Mouse (Mus musculus): ENCODE measurements around the gene Lrrc29. TPM values are rescaled to one million over a fixed set of nuclear protein-coding genes. Genes with fewer than 3 reads are reported as not detected.

Lrrc29 gene
- polyA plus RNA-seq, 1 experiment from 2014 or later = 2.0 TPM

- H3K9ac ChIP-seq (ENCODE audit: low read length) = no peak overlapping the region
- peak; percentile 34 for DNase-seq (ENCODE audit: low spot score)
- no peak for ATAC-seq (replicated peaks; ENCODE audit: low FRiP score)
Observed at GRCm38 (mm10) chr8:105338992-105339391, 12.9 kb upstream of the Lrrc29 start.

GRCm38 (mm10) chr8:105336373-105337130 is 10.5 kb upstream of the Lrrc29 start:
- Histone ChIP-seq H3K27me3 (ENCODE audit: control insufficient read depth, insufficient read depth, low read length) (no peaks in the 10 kb centered on the region), H3K27ac (ENCODE audit: low read depth, low read length) (no peak overlapping the region), H3K36me3 (ENCODE audit: control insufficient read depth, insufficient read depth, low read length) (peaks cover 2% of the 10 kb centered on the region; the same call in 1 of the 2 replicates), H3K4me2 (ENCODE audit: low read depth, low read length, severe bottlenecking) (no peak overlapping the region), H3K9ac (ENCODE audit: low read length) (no peak overlapping the region), H3K4me3 (ENCODE audit: low read depth, low read length) (no peak overlapping the region), H3K9me3 (ENCODE audit: control insufficient read depth, low read length) (no peaks in the 10 kb centered on the region), H3K4me1 (replicated peaks; ENCODE audit: control insufficient read depth, insufficient read depth, low read length) (no peaks in the 10 kb centered on the region)
- 44% methylated on average over 32 of the region's 32 CpGs for WGBS
- ATAC-seq (replicated peaks; ENCODE audit: low FRiP score) (0 out of 2 replicates have a peak, but pooled peaks have one; percentile 37), DNase-seq (ENCODE audit: low spot score) (peak; percentile 54)

More at GRCm38 (mm10) chr8:105338992-105339391, 12.9 kb upstream of the Lrrc29 start:
- Histone ChIP-seq H3K4me1 (replicated peaks; ENCODE audit: control insufficient read depth, insufficient read depth, low read length) (no peaks in the 10 kb centered on the region), H3K27me3 (ENCODE audit: control insufficient read depth, insufficient read depth, low read length) (no peaks in the 10 kb centered on the region), H3K4me3 (ENCODE audit: low read depth, low read length) (no peak overlapping the region), H3K27ac (ENCODE audit: low read depth, low read length) (no peak overlapping the region), H3K36me3 (ENCODE audit: control insufficient read depth, insufficient read depth, low read length) (no peaks in the 10 kb centered on the region), H3K9me3 (ENCODE audit: control insufficient read depth, low read length) (no peaks in the 10 kb centered on the region), H3K4me2 (ENCODE audit: low read depth, low read length, severe bottlenecking) (no peak overlapping the region)
- WGBS = 68% methylated on average over 4 of the region's 4 CpGs

GRCm38 (mm10) chr8:105332523-105332922 is 6.4 kb upstream of the Lrrc29 start:
- Histone ChIP-seq H3K4me2 (ENCODE audit: low read depth, low read length, severe bottlenecking) (no peak overlapping the region), H3K4me3 (ENCODE audit: low read depth, low read length) (no peak overlapping the region), H3K4me1 (replicated peaks; ENCODE audit: control insufficient read depth, insufficient read depth, low read length) (peaks cover under 1% of the 10 kb centered on the region; the same call in 1 of the 2 replicates), H3K36me3 (ENCODE audit: control insufficient read depth, insufficient read depth, low read length) (peaks cover 7% of the 10 kb centered on the region), H3K9ac (ENCODE audit: low read length) (no peak overlapping the region), H3K27me3 (ENCODE audit: control insufficient read depth, insufficient read depth, low read length) (no peaks in the 10 kb centered on the region), H3K9me3 (ENCODE audit: control insufficient read depth, low read length) (no peaks in the 10 kb centered on the region), H3K27ac (ENCODE audit: low read depth, low read length) (no peak overlapping the region)
- ATAC-seq (replicated peaks; ENCODE audit: low FRiP score) (no peak), DNase-seq (ENCODE audit: low spot score) (no peak)
- 81% methylated on average over 2 of the region's 2 CpGs for WGBS

GRCm38 (mm10) chr8:105331931-105332330 is 5.9 kb upstream of the Lrrc29 start:
- WGBS = 94% methylated on average over 9 of the region's 9 CpGs
- no peaks in the 10 kb centered on the region for H3K9me3 ChIP-seq (ENCODE audit: control insufficient read depth, low read length)
- H3K4me1 ChIP-seq (replicated peaks; ENCODE audit: control insufficient read depth, insufficient read depth, low read length) = peaks cover 5% of the 10 kb centered on the region; the same call in 1 of the 2 replicates
- ATAC-seq (replicated peaks; ENCODE audit: low FRiP score) (no peak), DNase-seq (ENCODE audit: low spot score) (no peak)
- no peak overlapping the region for H3K4me2 ChIP-seq (ENCODE audit: low read depth, low read length, severe bottlenecking)
- H3K9ac ChIP-seq (ENCODE audit: low read length) = no peak overlapping the region
- no peak overlapping the region for H3K4me3 ChIP-seq (ENCODE audit: low read depth, low read length)
- peaks cover 7% of the 10 kb centered on the region for H3K36me3 ChIP-seq (ENCODE audit: control insufficient read depth, insufficient read depth, low read length)
- no peak overlapping the region for H3K27ac ChIP-seq (ENCODE audit: low read depth, low read length)
- H3K27me3 ChIP-seq (ENCODE audit: control insufficient read depth, insufficient read depth, low read length) = no peaks in the 10 kb centered on the region

GRCm38 (mm10) chr8:105331469-105331868 is 5.4 kb upstream of the Lrrc29 start:
- H3K9me3 ChIP-seq (ENCODE audit: control insufficient read depth, low read length) = no peaks in the 10 kb centered on the region
- H3K9ac ChIP-seq (ENCODE audit: low read length) = no peak overlapping the region
- ATAC-seq (replicated peaks; ENCODE audit: low FRiP score) (no peak), DNase-seq (ENCODE audit: low spot score) (no peak)
- WGBS = 94% methylated on average over 22 of the region's 22 CpGs
- H3K36me3 ChIP-seq (ENCODE audit: control insufficient read depth, insufficient read depth, low read length) = peaks cover 7% of the 10 kb centered on the region
- H3K4me3 ChIP-seq (ENCODE audit: low read depth, low read length) = no peak overlapping the region
- H3K27me3 ChIP-seq (ENCODE audit: control insufficient read depth, insufficient read depth, low read length) = no peaks in the 10 kb centered on the region
- no peak overlapping the region for H3K27ac ChIP-seq (ENCODE audit: low read depth, low read length)
- H3K4me2 ChIP-seq (ENCODE audit: low read depth, low read length, severe bottlenecking) = no peak overlapping the region
- H3K4me1 ChIP-seq (replicated peaks; ENCODE audit: control insufficient read depth, insufficient read depth, low read length) = peaks cover 5% of the 10 kb centered on the region; the same call in 1 of the 2 replicates

GRCm38 (mm10) chr8:105330325-105330724 is 4.2 kb upstream of the Lrrc29 start:
- no peaks in the 10 kb centered on the region for H3K27me3 ChIP-seq (ENCODE audit: control insufficient read depth, insufficient read depth, low read length)
- WGBS = 93% methylated on average over 12 of the region's 12 CpGs
- DNase-seq (ENCODE audit: low spot score) (no peak), ATAC-seq (replicated peaks; ENCODE audit: low FRiP score) (no peak)
- H3K9me3 ChIP-seq (ENCODE audit: control insufficient read depth, low read length) = no peaks in the 10 kb centered on the region
- H3K36me3 ChIP-seq (ENCODE audit: control insufficient read depth, insufficient read depth, low read length) = peaks cover 7% of the 10 kb centered on the region
- H3K4me3 ChIP-seq (ENCODE audit: low read depth, low read length) = no peak overlapping the region
- no peak overlapping the region for H3K27ac ChIP-seq (ENCODE audit: low read depth, low read length)
- H3K9ac ChIP-seq (ENCODE audit: low read length) = no peak overlapping the region
- no peak overlapping the region for H3K4me2 ChIP-seq (ENCODE audit: low read depth, low read length, severe bottlenecking)
- H3K4me1 ChIP-seq (replicated peaks; ENCODE audit: control insufficient read depth, insufficient read depth, low read length) = peaks cover 6% of the 10 kb centered on the region; the same call in 1 of the 2 replicates

- ATAC-seq (replicated peaks; ENCODE audit: low FRiP score) (no peak), DNase-seq (ENCODE audit: low spot score) (no peak)
- no peaks in the 10 kb centered on the region for H3K9me3 ChIP-seq (ENCODE audit: control insufficient read depth, low read length)
- H3K36me3 ChIP-seq (ENCODE audit: control insufficient read depth, insufficient read depth, low read length) = peaks cover 7% of the 10 kb centered on the region
- 47% methylated on average over 6 of the region's 6 CpGs for WGBS
- no peaks in the 10 kb centered on the region for H3K27me3 ChIP-seq (ENCODE audit: control insufficient read depth, insufficient read depth, low read length)
- H3K4me1 ChIP-seq (replicated peaks; ENCODE audit: control insufficient read depth, insufficient read depth, low read length) = peaks cover 7% of the 10 kb centered on the region; the same call in 1 of the 2 replicates
- no peak overlapping the region for H3K27ac ChIP-seq (ENCODE audit: low read depth, low read length)
- H3K4me3 ChIP-seq (ENCODE audit: low read depth, low read length) = peak overlapping the region; percentile 78
- peak overlapping the region; percentile 73 for H3K4me2 ChIP-seq (ENCODE audit: low read depth, low read length, severe bottlenecking)
- peak overlapping the region; percentile 75 for H3K9ac ChIP-seq (ENCODE audit: low read length)
Observed at GRCm38 (mm10) chr8:105326968-105327367, 890 bp upstream of the Lrrc29 start.

- WGBS = 1% methylated on average over 12 of the region's 12 CpGs
- ATAC-seq (replicated peaks; ENCODE audit: low FRiP score) (peak; percentile 76), DNase-seq (ENCODE audit: low spot score) (no peak)
- H3K4me1 ChIP-seq (replicated peaks; ENCODE audit: control insufficient read depth, insufficient read depth, low read length) = peaks cover 7% of the 10 kb centered on the region; the same call in 1 of the 2 replicates
- no peak overlapping the region for H3K27ac ChIP-seq (ENCODE audit: low read depth, low read length)
- H3K27me3 ChIP-seq (ENCODE audit: control insufficient read depth, insufficient read depth, low read length) = no peaks in the 10 kb centered on the region
- H3K9ac ChIP-seq (ENCODE audit: low read length) = peak overlapping the region; percentile 75
- peak overlapping the region; percentile 73 for H3K4me2 ChIP-seq (ENCODE audit: low read depth, low read length, severe bottlenecking)
- H3K9me3 ChIP-seq (ENCODE audit: control insufficient read depth, low read length) = no peaks in the 10 kb centered on the region
- H3K36me3 ChIP-seq (ENCODE audit: control insufficient read depth, insufficient read depth, low read length) = no peaks in the 10 kb centered on the region; the same call in 1 of the 2 replicates
- peak overlapping the region; percentile 78 for H3K4me3 ChIP-seq (ENCODE audit: low read depth, low read length)
Observed at GRCm38 (mm10) chr8:105325641-105326093, 411 bp downstream of the Lrrc29 start.
